Mouse (Mus musculus): ENCODE data around the gene Ces5a. TPM values are rescaled to one million over a fixed set of nuclear protein-coding genes. Genes with fewer than 3 reads are reported as not detected.

The Ces5a gene
- 0.38 and 0.63 TPM in 2 replicates for polyA plus RNA-seq (2014; fragmentation: Nextera tagmentation; extraction: Ambion mirVana)

DNA sequence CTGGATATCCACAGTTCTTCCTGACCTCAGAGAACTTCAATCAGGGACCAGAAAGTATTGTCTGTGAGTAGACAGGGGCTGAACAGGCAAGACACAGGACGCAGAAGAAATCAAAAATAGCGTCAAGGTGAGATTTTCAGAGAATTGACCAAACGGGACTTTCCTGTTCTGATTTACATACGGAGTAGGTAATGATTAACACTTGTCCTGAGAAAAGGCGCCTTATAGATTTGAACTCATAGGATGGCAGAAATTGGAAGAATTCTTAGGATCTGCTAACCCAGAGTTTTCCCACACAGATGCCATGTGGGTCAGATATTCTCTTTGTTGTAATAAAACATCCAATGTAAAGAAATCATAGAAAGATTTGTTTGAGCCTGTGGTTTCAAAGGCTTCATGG lies at the start of gene Ces5a:
TSS of gene Ces5a (minus strand) at position 101 of the 400 bp plus-strand sequence.
- no peak for ATAC-seq
- H3K9me3 ChIP-seq (replicated peaks; ENCODE audit: control insufficient read depth, low read length): no peaks in the 10 kb centered on the region

DNA sequence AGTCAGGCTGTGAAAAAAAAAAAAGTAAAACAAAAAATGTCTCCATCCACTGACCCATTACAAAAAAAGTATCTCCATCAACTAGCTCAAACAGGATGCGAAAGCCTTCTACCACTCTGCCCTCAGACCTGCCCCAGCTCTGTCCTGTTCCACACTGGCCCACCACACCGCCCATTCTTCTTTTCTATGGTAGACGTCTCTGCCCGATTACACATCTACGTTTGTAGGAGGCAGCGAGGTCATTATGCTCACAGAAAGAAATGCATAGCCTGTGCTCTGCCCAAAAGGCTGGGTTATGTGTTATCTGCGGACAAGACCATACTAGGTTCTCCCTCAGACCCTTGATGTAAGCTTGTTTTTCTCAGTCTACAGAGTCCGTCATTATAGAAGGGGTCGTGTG lies 37.2 kb upstream of the Ces5a start:
- 54% methylated on average over 9 of the region's 9 CpGs for WGBS
- no peak overlapping the region for H3K4me2 ChIP-seq (ENCODE audit: low read length)
- H3K9ac ChIP-seq (ENCODE audit: low read length): no peak overlapping the region
- no peak overlapping the region for H3K4me3 ChIP-seq (ENCODE audit: low read depth, low read length)
- peaks cover 5% of the 10 kb centered on the region; the same call in 1 of the 2 replicates for H3K9me3 ChIP-seq (replicated peaks; ENCODE audit: control insufficient read depth, low read length)
- no peaks in the 10 kb centered on the region for H3K27me3 ChIP-seq (replicated peaks; ENCODE audit: control insufficient read depth, insufficient read depth, low read length)
- peaks cover 45% of the 10 kb centered on the region for H3K4me1 ChIP-seq (ENCODE audit: control insufficient read depth, insufficient read depth, low read length)
- H3K27ac ChIP-seq (ENCODE audit: low read depth, low read length): peak overlapping the region; percentile 94
- H3K36me3 ChIP-seq (ENCODE audit: control insufficient read depth, insufficient read depth, low read length): no peaks in the 10 kb centered on the region
- no peak for ATAC-seq
- DNase-seq (ENCODE audit: low spot score): no peak

More for the DNA sequence above, at the start of gene Ces5a:
- whole genome bisulfite sequencing: 93% methylated on average over 5 of the region's 5 CpGs
- H3K4me3 ChIP-seq (ENCODE audit: low read depth, low read length): no peak within 1 kb of the TSS
- H3K27me3 ChIP-seq (replicated peaks; ENCODE audit: control insufficient read depth, insufficient read depth, low read length): no peaks in the 10 kb centered on the region
- no peaks in the 10 kb centered on the region for H3K36me3 ChIP-seq (ENCODE audit: control insufficient read depth, insufficient read depth, low read length)
- no peak within 1 kb of the TSS for H3K4me2 ChIP-seq (ENCODE audit: low read length)
- DNase-seq (ENCODE audit: low spot score): no peak
- no peak within 1 kb of the TSS for H3K27ac ChIP-seq (ENCODE audit: low read depth, low read length)
- no peak within 1 kb of the TSS for H3K9ac ChIP-seq (ENCODE audit: low read length)
- H3K4me1 ChIP-seq (ENCODE audit: control insufficient read depth, insufficient read depth, low read length): no peaks in the 10 kb centered on the region

DNA sequence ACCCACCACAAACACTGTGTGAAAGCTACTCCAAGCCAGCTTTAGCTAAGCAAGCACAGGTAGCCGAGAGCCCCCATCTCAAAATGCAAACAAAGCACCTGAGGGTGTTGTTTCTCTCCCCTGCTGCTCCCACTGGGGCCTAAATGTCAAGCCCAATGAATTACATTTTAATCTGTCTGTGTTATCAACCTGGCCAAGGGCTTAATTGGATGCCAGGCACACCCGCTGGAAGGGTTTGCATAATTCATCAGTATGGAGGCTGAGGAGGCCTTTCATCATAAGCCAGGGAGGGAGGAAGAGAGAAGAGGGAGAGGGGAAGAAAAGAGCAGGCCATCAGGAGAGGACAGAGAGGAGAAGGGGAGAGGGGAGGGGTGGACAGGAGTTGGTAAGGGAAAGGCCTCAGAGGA lies 36.5 kb upstream of the Ces5a start:
- 1% methylated on average over 2 of the region's 2 CpGs for WGBS
- Histone ChIP-seq H3K27ac (ENCODE audit: low read depth, low read length) (peak overlapping the region; percentile 94), H3K27me3 (replicated peaks; ENCODE audit: control insufficient read depth, insufficient read depth, low read length) (no peaks in the 10 kb centered on the region), H3K4me2 (ENCODE audit: low read length) (peak overlapping the region; percentile 20; the same call in 1 of the 2 replicates), H3K9ac (ENCODE audit: low read length) (no peak overlapping the region), H3K36me3 (ENCODE audit: control insufficient read depth, insufficient read depth, low read length) (no peaks in the 10 kb centered on the region), H3K9me3 (replicated peaks; ENCODE audit: control insufficient read depth, low read length) (peaks cover 5% of the 10 kb centered on the region; the same call in 1 of the 2 replicates), H3K4me1 (ENCODE audit: control insufficient read depth, insufficient read depth, low read length) (peaks cover 52% of the 10 kb centered on the region), H3K4me3 (ENCODE audit: low read depth, low read length) (no peak overlapping the region)
- ATAC-seq: peak; percentile 59
- DNase-seq (ENCODE audit: low spot score): peak; percentile 88

DNA sequence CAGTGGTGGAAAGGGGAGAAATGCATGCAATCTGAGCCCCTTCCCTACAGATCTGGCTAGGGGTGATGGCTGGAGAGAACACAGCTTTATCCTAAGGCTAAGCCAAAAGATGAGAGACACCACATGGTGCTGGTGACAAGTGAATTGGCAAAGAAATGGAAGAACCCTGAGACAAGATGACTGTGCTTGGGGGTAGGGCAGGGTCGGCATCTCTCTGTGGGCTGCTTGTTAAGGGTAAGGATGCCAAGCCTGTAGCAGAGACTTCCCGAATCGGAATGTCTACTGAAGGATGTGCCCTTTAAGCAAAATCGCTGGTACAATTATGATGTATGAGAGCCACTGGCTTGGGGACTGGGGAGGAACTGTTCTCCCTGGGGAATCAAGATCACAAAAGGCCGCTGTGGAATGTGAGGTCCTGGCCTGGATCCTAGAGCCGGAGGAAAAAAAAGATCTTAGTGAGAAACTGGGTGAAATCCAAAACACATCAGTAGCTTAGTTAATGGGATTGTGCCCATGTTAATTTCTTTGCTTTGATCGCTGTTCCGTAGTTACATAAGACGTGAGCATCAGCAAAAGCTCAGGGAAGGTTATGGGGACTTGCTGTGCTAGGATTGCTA lies 35.8 kb upstream of the Ces5a start:
- Histone ChIP-seq H3K4me2 (ENCODE audit: low read length) (peak overlapping the region; percentile 20; the same call in 1 of the 2 replicates), H3K9me3 (replicated peaks; ENCODE audit: control insufficient read depth, low read length) (peaks cover 5% of the 10 kb centered on the region; the same call in 1 of the 2 replicates), H3K4me1 (ENCODE audit: control insufficient read depth, insufficient read depth, low read length) (peaks cover 52% of the 10 kb centered on the region), H3K27me3 (replicated peaks; ENCODE audit: control insufficient read depth, insufficient read depth, low read length) (no peaks in the 10 kb centered on the region), H3K9ac (ENCODE audit: low read length) (no peak overlapping the region), H3K4me3 (ENCODE audit: low read depth, low read length) (no peak overlapping the region), H3K27ac (ENCODE audit: low read depth, low read length) (peak overlapping the region; percentile 94), H3K36me3 (ENCODE audit: control insufficient read depth, insufficient read depth, low read length) (no peaks in the 10 kb centered on the region)
- DNase-seq (ENCODE audit: low spot score) (peak; percentile 93), ATAC-seq (peak; percentile 40)
- WGBS: 4% methylated on average over 9 of the region's 9 CpGs

DNA sequence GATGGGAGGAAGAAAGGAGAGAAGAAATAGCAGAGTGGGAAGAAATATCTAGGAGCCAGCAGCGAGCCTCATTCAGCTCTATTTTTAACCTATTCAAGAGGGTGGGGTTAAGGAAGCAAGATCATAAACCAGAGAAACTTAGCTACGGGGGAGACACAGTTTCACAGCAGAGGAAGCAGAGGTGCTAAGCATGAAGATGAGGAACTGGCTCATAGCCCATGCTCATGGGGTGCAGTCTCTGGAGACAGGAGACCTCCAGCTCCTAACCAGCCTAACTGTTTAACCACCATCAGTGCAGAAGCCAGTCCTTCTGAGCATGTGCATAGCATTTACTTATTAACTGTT lies 34.5 kb upstream of the Ces5a start:
- Histone ChIP-seq H3K27ac (ENCODE audit: low read depth, low read length) (peak overlapping the region; percentile 94), H3K27me3 (replicated peaks; ENCODE audit: control insufficient read depth, insufficient read depth, low read length) (no peaks in the 10 kb centered on the region), H3K4me2 (ENCODE audit: low read length) (peak overlapping the region; percentile 26; the same call in 1 of the 2 replicates), H3K36me3 (ENCODE audit: control insufficient read depth, insufficient read depth, low read length) (no peaks in the 10 kb centered on the region), H3K9ac (ENCODE audit: low read length) (peak overlapping the region; percentile 22; the same call in 1 of the 2 replicates), H3K4me3 (ENCODE audit: low read depth, low read length) (no peak overlapping the region), H3K4me1 (ENCODE audit: control insufficient read depth, insufficient read depth, low read length) (peaks cover 52% of the 10 kb centered on the region), H3K9me3 (replicated peaks; ENCODE audit: control insufficient read depth, low read length) (peaks cover 5% of the 10 kb centered on the region; the same call in 1 of the 2 replicates)
- WGBS: 15% methylated on average over 2 of the region's 2 CpGs
- DNase-seq (ENCODE audit: low spot score) (peak; percentile 46), ATAC-seq (peak; percentile 8)

DNA sequence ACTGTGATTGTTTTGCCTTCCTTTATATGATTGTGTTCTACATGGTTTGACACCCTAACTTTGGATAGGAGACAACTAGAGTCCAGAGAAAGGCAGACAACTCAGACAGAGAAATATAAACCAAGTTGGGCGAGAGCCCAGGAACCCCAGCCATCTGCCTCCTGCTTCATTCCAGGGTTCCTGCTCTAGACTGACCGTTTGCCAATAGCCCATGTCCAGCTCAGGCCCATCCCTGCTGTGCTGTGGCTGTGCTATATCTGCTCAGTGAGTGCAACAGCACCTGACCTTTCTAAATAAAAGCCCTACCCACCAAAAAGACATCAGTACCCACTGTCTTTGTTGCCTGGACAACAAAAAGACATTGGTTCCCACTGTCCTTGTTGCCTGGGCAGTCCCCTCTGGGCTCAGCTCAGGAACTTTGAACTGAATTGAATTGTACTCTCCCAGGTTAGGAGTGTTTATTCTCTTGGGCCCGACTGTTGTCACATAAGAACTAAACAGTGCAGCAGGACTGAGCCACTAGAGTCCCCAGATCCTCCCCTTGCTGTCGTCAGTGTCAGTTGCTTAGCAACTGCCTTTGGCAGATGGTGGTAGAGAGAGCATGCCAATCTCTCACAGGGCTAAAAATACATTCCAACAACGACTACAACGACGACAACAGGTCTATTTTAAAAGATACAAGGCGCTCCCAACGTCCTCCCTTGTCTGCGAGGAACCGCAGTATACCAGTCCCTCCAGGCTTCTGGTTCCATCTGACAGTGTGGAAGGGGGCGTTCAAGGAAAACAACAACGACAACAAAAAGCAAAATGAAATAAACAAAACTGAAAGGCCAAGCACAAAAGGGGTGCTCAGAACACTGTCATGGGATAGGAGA lies 33.9 kb upstream of the Ces5a start:
- Histone ChIP-seq H3K27ac (ENCODE audit: low read depth, low read length) (peak overlapping the region; percentile 94), H3K36me3 (ENCODE audit: control insufficient read depth, insufficient read depth, low read length) (no peaks in the 10 kb centered on the region), H3K4me3 (ENCODE audit: low read depth, low read length) (no peak overlapping the region), H3K4me2 (ENCODE audit: low read length) (peak overlapping the region; percentile 26; the same call in 1 of the 2 replicates), H3K27me3 (replicated peaks; ENCODE audit: control insufficient read depth, insufficient read depth, low read length) (no peaks in the 10 kb centered on the region), H3K9me3 (replicated peaks; ENCODE audit: control insufficient read depth, low read length) (peaks cover 5% of the 10 kb centered on the region; the same call in 1 of the 2 replicates), H3K9ac (ENCODE audit: low read length) (peak overlapping the region; percentile 22; the same call in 1 of the 2 replicates), H3K4me1 (ENCODE audit: control insufficient read depth, insufficient read depth, low read length) (peaks cover 52% of the 10 kb centered on the region)
- peak; percentile 86 for ATAC-seq
- peak; percentile 96 for DNase-seq (ENCODE audit: low spot score)
- WGBS: 22% methylated on average over 13 of the region's 13 CpGs

DNA sequence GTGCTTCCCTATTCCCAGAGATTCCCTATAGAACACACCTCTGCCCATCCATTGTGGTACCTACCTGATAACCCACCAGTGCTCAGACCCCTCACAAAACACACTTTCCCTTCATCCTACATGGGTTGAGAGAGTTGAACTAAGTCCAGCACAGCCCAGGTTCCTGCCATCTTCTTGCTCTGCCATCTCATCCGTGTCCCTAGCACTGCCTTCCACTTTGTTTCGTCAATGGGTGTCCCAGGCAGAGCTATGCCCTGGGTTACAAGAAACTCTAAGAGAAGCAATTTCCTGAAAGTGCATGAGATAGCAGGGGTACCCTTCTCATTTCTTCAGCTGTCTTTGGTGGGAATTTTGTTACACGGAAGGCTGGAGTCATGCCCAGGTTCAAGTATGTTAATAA lies 33.0 kb upstream of the Ces5a start:
- H3K27me3 ChIP-seq (replicated peaks; ENCODE audit: control insufficient read depth, insufficient read depth, low read length): no peaks in the 10 kb centered on the region
- H3K4me3 ChIP-seq (ENCODE audit: low read depth, low read length): no peak overlapping the region
- DNase-seq (ENCODE audit: low spot score): no peak
- WGBS: 91% methylated on average over 3 of the region's 3 CpGs
- H3K4me2 ChIP-seq (ENCODE audit: low read length): no peak overlapping the region
- H3K36me3 ChIP-seq (ENCODE audit: control insufficient read depth, insufficient read depth, low read length): no peaks in the 10 kb centered on the region
- H3K4me1 ChIP-seq (ENCODE audit: control insufficient read depth, insufficient read depth, low read length): peaks cover 50% of the 10 kb centered on the region
- H3K27ac ChIP-seq (ENCODE audit: low read depth, low read length): peak overlapping the region; percentile 94; the same call in 1 of the 2 replicates
- no peak for ATAC-seq
- H3K9me3 ChIP-seq (replicated peaks; ENCODE audit: control insufficient read depth, low read length): peaks cover 5% of the 10 kb centered on the region; the same call in 1 of the 2 replicates
- no peak overlapping the region for H3K9ac ChIP-seq (ENCODE audit: low read length)

DNA sequence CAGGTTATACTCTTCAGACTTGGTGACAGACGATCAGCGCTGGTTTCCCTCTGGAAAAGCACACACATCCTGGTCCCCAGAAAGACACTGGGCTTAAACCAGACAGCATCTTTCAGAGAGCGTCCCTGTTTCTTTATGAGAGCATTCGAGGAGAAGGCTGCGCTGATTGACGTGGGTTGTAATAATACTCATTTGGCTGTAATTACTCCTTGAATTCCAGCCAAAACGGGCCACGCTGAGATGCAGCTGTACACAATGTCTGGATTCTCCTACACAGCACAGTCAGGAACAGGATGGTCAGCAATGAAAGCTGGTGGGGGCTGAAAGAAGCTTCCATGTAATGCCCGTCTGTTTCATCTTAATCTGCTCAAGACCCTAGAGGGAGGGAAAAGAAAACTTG lies 31.5 kb upstream of the Ces5a start:
- 13% methylated on average over 9 of the region's 9 CpGs for WGBS
- H3K4me3 ChIP-seq (ENCODE audit: low read depth, low read length): no peak overlapping the region
- DNase-seq (ENCODE audit: low spot score): peak; percentile 92
- H3K4me1 ChIP-seq (ENCODE audit: control insufficient read depth, insufficient read depth, low read length): peaks cover 39% of the 10 kb centered on the region
- H3K27ac ChIP-seq (ENCODE audit: low read depth, low read length): peak overlapping the region; percentile 76; the same call in 1 of the 2 replicates
- no peaks in the 10 kb centered on the region for H3K36me3 ChIP-seq (ENCODE audit: control insufficient read depth, insufficient read depth, low read length)
- no peak overlapping the region for H3K4me2 ChIP-seq (ENCODE audit: low read length)
- no peak overlapping the region for H3K9ac ChIP-seq (ENCODE audit: low read length)
- H3K27me3 ChIP-seq (replicated peaks; ENCODE audit: control insufficient read depth, insufficient read depth, low read length): no peaks in the 10 kb centered on the region
- H3K9me3 ChIP-seq (replicated peaks; ENCODE audit: control insufficient read depth, low read length): peaks cover 5% of the 10 kb centered on the region; the same call in 1 of the 2 replicates
- peak; percentile 65 for ATAC-seq

Measured in forebrain, embryonic 14.5 days (tissue).